Comparison of ENCODE assay signal across 8 mouse cellular contexts in the genomic region with DNA sequence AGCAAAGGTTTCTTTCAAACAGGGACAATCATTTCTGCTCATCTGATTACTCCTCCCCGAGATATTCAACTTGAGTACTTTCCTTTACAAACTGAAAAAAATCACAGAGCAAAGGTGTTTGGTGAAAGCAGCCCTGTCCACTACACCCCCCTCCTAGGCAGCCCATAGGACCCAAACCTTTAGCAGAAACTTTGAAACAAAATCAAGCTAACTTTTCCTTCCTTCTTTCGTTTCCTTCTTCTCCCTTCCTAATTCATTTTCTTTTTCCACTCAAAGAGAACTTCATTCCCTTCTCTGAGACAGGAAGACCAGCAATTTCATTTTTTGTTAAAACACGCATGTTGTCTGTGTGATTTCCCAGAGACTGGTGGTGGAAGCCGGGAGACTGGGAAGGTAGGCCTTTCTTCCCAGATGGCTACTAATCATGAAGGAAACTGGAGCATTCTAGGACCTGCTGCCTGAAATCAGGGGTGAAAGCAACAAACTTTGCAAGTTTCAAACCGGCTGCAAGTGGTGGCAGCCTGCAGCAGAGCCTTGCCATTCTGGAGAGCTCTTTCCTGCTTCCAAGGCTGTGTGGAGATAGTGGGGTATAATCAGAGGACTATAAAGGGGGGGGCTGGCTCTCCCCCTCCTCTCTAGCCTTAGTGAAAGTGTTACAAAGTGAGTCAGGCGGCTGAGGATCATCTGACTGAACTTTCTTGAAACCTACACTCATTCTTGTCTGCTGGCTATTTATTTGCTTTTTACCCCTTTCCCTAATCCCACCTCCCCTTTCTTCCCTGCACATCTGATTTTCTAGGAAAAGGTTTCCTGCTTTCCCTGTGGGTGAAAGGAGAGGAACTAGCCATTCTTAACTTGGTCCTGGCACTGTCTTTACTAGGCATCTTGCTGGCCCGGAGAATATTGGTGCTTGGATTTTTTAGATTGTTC. TPM values are rescaled to one million over a fixed set of nuclear protein-coding genes. Genes with fewer than 3 reads are reported as not detected.
A peak's percentile ranks its signal among the peaks of the same experiment; 100 is the strongest.
DNase-seq lines count a peak whose midpoint lies in the region; ATAC-seq and TF ChIP-seq lines count a peak whose summit lies in the region.

No protein-coding gene starts in this region.

- peaks cover 23% of the 10 kb centered on the region for H3K36me3 ChIP-seq in heart, adult 2 months (ENCODE audit: control insufficient read depth, insufficient read depth, low read length)
- H3K36me3 ChIP-seq in CH12.LX (replicated peaks in 1 of 2; ENCODE audit: control insufficient read depth in 1 of 2, insufficient read depth in 1 of 2, low read length in 1 of 2) = peaks cover 7 to 11% of the 10 kb centered on the region in 2 experiments
- peaks cover 7% of the 10 kb centered on the region; the same call in 1 of the 2 replicates for H3K36me3 ChIP-seq in forebrain, embryonic 14.5 days (ENCODE audit: control insufficient read depth, insufficient read depth, low read length)
- H3K36me3 ChIP-seq in liver, embryonic 15.5 days (replicated peaks) = 0 out of 2 replicates have a peak, but pooled peaks cover 3% of the 10 kb centered on the region

- intact Hi-C loops in heart, adult 2 months (cut with DNase I) = loop anchor here (5.0 kb wide), 1 partner anchor 84 kb away; no protein-coding TSS in a partner anchor
- intact Hi-C loops in heart, postnatal 25 days (cut with DNase I) = no loop called here

- H3K27me3 ChIP-seq in heart, adult 2 months (ENCODE audit: control insufficient read depth, insufficient read depth, low read length) = no peaks in the 10 kb centered on the region; the same call in 1 of the 2 replicates
- H3K27me3 ChIP-seq in CH12.LX (replicated peaks) = no peaks in the 10 kb centered on the region
- H3K27me3 ChIP-seq in forebrain, embryonic 14.5 days (replicated peaks; ENCODE audit: control insufficient read depth, insufficient read depth, low read length) = no peaks in the 10 kb centered on the region
- H3K27me3 ChIP-seq in liver, embryonic 15.5 days = no peaks in the 10 kb centered on the region; the same call in 1 of the 2 replicates

- no peaks in the 10 kb centered on the region for H3K9me3 ChIP-seq in CH12.LX (replicated peaks; ENCODE audit: low read length)
- H3K9me3 ChIP-seq in forebrain, embryonic 14.5 days (replicated peaks; ENCODE audit: control insufficient read depth, low read length) = no peaks in the 10 kb centered on the region
- no peaks in the 10 kb centered on the region for H3K9me3 ChIP-seq in liver, embryonic 15.5 days (replicated peaks)

- H3K4me2 ChIP-seq in CH12.LX (ENCODE audit: insufficient read depth, low read depth, poor library complexity, severe bottlenecking) = peak overlapping the region; percentile 87
- peak overlapping the region; percentile 87 for H3K4me2 ChIP-seq in forebrain, embryonic 14.5 days (ENCODE audit: low read length)
- peak overlapping the region; percentile 15 for H3K4me2 ChIP-seq in liver, embryonic 15.5 days

- peak overlapping the region; percentile 48 for H3K27ac ChIP-seq in heart, adult 2 months
- peak overlapping the region; percentile 71 for H3K27ac ChIP-seq in CH12.LX (ENCODE audit: insufficient read depth, low read depth)
- peak overlapping the region; percentile 28; the same call in 1 of the 2 replicates for H3K27ac ChIP-seq in forebrain, embryonic 14.5 days (ENCODE audit: low read depth, low read length)
- H3K27ac ChIP-seq in liver, embryonic 15.5 days (replicated peaks) = peak overlapping the region; percentile 42; the same call in 1 of the 2 replicates

- DNase-seq in heart, adult 2 months = peak; percentile 43 to 52
- DNase-seq in heart, postnatal 25 days (ENCODE audit: low spot score) = no peak
- DNase-seq in CH12.LX (ENCODE audit: extremely low read depth) = no peak
- no peak for DNase-seq in forebrain, embryonic 14.5 days (ENCODE audit: low spot score)
- DNase-seq in urinary bladder, adult 18-20 months (ENCODE audit: low spot score in 2 of 2) = no peak
- DNase-seq in urinary bladder, postnatal 25 days (ENCODE audit: low spot score) = no peak
- no peak for DNase-seq in urinary bladder, adult 2 months (ENCODE audit: low spot score)

- no peak for ATAC-seq in forebrain, embryonic 14.5 days
- ATAC-seq in liver, embryonic 15.5 days (ENCODE audit: insufficient read depth) = no peak

- H3K4me1 ChIP-seq in heart, adult 2 months (ENCODE audit: control insufficient read depth, insufficient read depth, low read length) = peaks cover 12% of the 10 kb centered on the region
- peaks cover 2 to 29% of the 10 kb centered on the region in 2 experiments; a peak in 3 of 4 replicates for H3K4me1 ChIP-seq in CH12.LX (ENCODE audit: control insufficient read depth in 1 of 2, insufficient read depth in 2 of 2)
- H3K4me1 ChIP-seq in forebrain, embryonic 14.5 days (ENCODE audit: control insufficient read depth, insufficient read depth, low read length) = peaks cover 59% of the 10 kb centered on the region
- H3K4me1 ChIP-seq in liver, embryonic 15.5 days (replicated peaks) = peaks cover 72% of the 10 kb centered on the region

- dilution Hi-C loops in CH12.LX (cut with MboI; ENCODE audit: extremely low pct_ligation_motif_present, extremely low pct_unique_long_range_greater_than_20kb, low sequenced_read_pairs) = no loop called here

- in situ Hi-C loops in CH12.LX (cut with MboI; ENCODE audit: low pct_ligation_motif_present, low pct_unique_long_range_greater_than_20kb, low sequenced_read_pairs) = loop anchor here (10.0 to 25.0 kb wide), 3 partner anchors 181 to 1331 kb away; a partner anchor contains a TSS

- TF ChIP-seq RAD21 in CH12.LX (IDR thresholded peaks at IDR 0.05; ENCODE audit: low read depth, low read length) = no peak

- no peaks in the 10 kb centered on the region for H3K79me2 ChIP-seq in heart, adult 2 months (replicated peaks; ENCODE audit: control insufficient read depth, insufficient read depth, low read length)
- H3K79me2 ChIP-seq in CH12.LX (replicated peaks; ENCODE audit: control insufficient read depth, extremely low read depth, insufficient read depth, poor library complexity, severe bottlenecking) = peaks cover 99% of the 10 kb centered on the region

- TF ChIP-seq EP300 in heart, adult 2 months (IDR thresholded peaks at IDR 0.05; ENCODE audit: insufficient read depth, low read depth, low read length) = no peak
- TF ChIP-seq EP300 in CH12.LX (IDR thresholded peaks at IDR 0.05; ENCODE audit: low read length) = peak; percentile 52; the same call in 1 of the 2 replicates

- 45% methylated on average over 7 of the region's 7 CpGs for WGBS in heart, adult 2 months
- 42% methylated on average over 7 of the region's 7 CpGs for WGBS in forebrain, embryonic 14.5 days
- WGBS in liver, embryonic 15.5 days (ENCODE audit: insufficient replicate concordance) = 44% methylated on average over 7 of the region's 7 CpGs

- H3K9ac ChIP-seq in heart, adult 2 months (ENCODE audit: low read depth, low read length) = peak overlapping the region; percentile 1; the same call in 1 of the 2 replicates
- H3K9ac ChIP-seq in CH12.LX (ENCODE audit: insufficient read depth, low read depth) = peak overlapping the region; percentile 67
- H3K9ac ChIP-seq in forebrain, embryonic 14.5 days (ENCODE audit: low read length) = peak overlapping the region; percentile 100
- H3K9ac ChIP-seq in liver, embryonic 15.5 days = peak overlapping the region; percentile 21; the same call in 1 of the 2 replicates

- H3K4me3 ChIP-seq in heart, adult 2 months = peak overlapping the region; percentile 12; the same call in 1 of the 2 replicates
- H3K4me3 ChIP-seq in CH12.LX (replicated peaks in 1 of 3; ENCODE audit: low read depth in 2 of 3, low read length in 2 of 3, poor library complexity in 1 of 3) = peak overlapping the region; percentile 32 to 45 (median 34)
- peak overlapping the region; percentile 20 for H3K4me3 ChIP-seq in forebrain, embryonic 14.5 days (ENCODE audit: low read depth, low read length)
- no peak overlapping the region for H3K4me3 ChIP-seq in liver, embryonic 15.5 days (replicated peaks)

- TF ChIP-seq CTCF in heart, adult 2 months (IDR thresholded peaks at IDR 0.05) = no peak
- TF ChIP-seq CTCF in CH12.LX (conservative IDR thresholded peaks at IDR 0.05 in 1 of 2, IDR thresholded peaks at IDR 0.05 in 1 of 2; ENCODE audit: low read depth in 2 of 2, low read length in 2 of 2) = no peak

- TF ChIP-seq POLR2A in heart, adult 2 months (IDR thresholded peaks at IDR 0.05; ENCODE audit: insufficient read depth, low read depth, low read length) = no peak
- TF ChIP-seq POLR2A in CH12.LX (IDR thresholded peaks at IDR 0.05; ENCODE audit: low read depth, low read length) = 0 out of 2 replicates have a peak, but pooled peaks have one; percentile 6

TF ChIP-seq in CH12.LX, 34 proteins besides CTCF, POLR2A, EP300 and RAD21:
- TF ChIP-seq SIN3A (IDR thresholded peaks at IDR 0.05; ENCODE audit: low read length) (peak; percentile 70), TCF12 (IDR thresholded peaks at IDR 0.05; ENCODE audit: low read depth, low read length) (no peak), MXI1 (IDR thresholded peaks at IDR 0.05; ENCODE audit: low read depth, low read length) (0 out of 2 replicates have a peak, but pooled peaks have one; percentile 44), IRF4 (IDR thresholded peaks at IDR 0.05; ENCODE audit: low read depth, low read length) (peak; percentile 5; the same call in 1 of the 2 replicates), ZNF384 (IDR thresholded peaks at IDR 0.05; ENCODE audit: low read depth, low read length) (no peak; the same call in 1 of the 2 replicates), JUND (conservative IDR thresholded peaks at IDR 0.05; ENCODE audit: low read depth, low read length) (no peak), USF1 (IDR thresholded peaks at IDR 0.05; ENCODE audit: low read depth, low read length) (no peak), CHD1 (IDR thresholded peaks at IDR 0.05; ENCODE audit: low read depth, low read length) (0 out of 2 replicates have a peak, but pooled peaks have one; percentile 44), KAT2A (IDR thresholded peaks at IDR 0.05; ENCODE audit: insufficient replicate concordance, low read length) (no peak), TBP (conservative IDR thresholded peaks at IDR 0.05; ENCODE audit: low read depth, low read length) (no peak)

RNA-seq across cellular contexts. Expression of a gene that starts 11.0 kb away (rescaled TPM):
- total RNA-seq in heart, adult 2 months (2021) = 10 to 100 TPM; 46.7 to 50.0 TPM
- 16.5 and 34.3 TPM in 2 replicates for polyA plus RNA-seq in heart, adult 2 months (2012; rRNA removed)
- 10 to 100 TPM; 57.4 to 60.3 TPM for total RNA-seq in heart, postnatal 25 days (2021)
- 20.6 and 25.8 TPM in 2 replicates for total RNA-seq in CH12.LX (2012; rRNA removed)
- 12.9 and 13.2 TPM in 2 replicates for total RNA-seq in CH12.LX (2014; rRNA removed)
- 20.8 and 21.1 TPM in 2 replicates for polyA plus RNA-seq in CH12.LX (2012; ENCODE audit: insufficient read length, low read depth)
- polyA plus RNA-seq in forebrain, embryonic 14.5 days (2014; fragmentation: Nextera tagmentation; extraction: Ambion mirVana) = 70.6 and 87.0 TPM in 2 replicates
- 11.2 and 12.1 TPM in 2 replicates for polyA plus RNA-seq in liver, embryonic 15.5 days (2015; fragmentation: Nextera tagmentation; extraction: Ambion mirVana)
- polyA plus RNA-seq in urinary bladder, adult 2 months (2012; rRNA removed) = 20.5 and 47.1 TPM in 2 replicates

Comparison
In these comparisons a context has a peak if more than half of its experiments do, and no peak if none do; other contexts are left out.
1. DNase-seq: peak in heart, adult 2 months (2 of 2); none in heart, postnatal 25 days (single experiment), CH12.LX (single experiment), forebrain, embryonic 14.5 days (single experiment), urinary bladder, adult 18-20 months (0 of 2), urinary bladder, postnatal 25 days (single experiment) and urinary bladder, adult 2 months (single experiment).
2. H3K9ac ChIP-seq: peak in every context shown above with its lines; median percentile 100 in forebrain, embryonic 14.5 days; 67 in CH12.LX; 21 in liver, embryonic 15.5 days; 1 in heart, adult 2 months.
3. H3K4me2 ChIP-seq: peak in every context shown above with its lines; median percentile 87 in CH12.LX; 87 in forebrain, embryonic 14.5 days; 15 in liver, embryonic 15.5 days.
4. Peak in every context shown above with its lines, with median percentiles within 50 percentile points of each other: H3K27ac ChIP-seq.